9 mouse cellular contexts compared by ENCODE assay signal in the genomic region with DNA sequence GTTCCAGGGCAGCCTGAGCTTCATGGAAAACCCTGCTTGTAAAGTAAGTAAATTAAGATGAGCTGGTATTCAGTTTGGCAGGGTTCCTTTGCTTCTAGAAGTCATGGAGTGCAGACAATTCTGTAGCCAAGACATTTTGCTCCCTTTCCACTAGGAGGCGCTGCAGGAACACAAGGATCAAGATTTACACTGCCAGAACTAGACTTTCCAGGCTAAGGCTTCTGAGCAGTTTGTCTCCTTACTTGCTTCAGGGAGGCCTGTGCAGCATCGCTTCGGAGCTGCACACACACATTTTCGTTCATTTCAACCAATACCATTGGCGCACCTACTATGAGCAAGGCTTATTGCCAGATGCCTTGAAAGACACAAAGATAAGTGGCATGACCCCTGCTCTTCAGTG.
DNase-seq lines count a peak whose midpoint lies in the region; ATAC-seq lines count a peak whose summit lies in the region.
"Had no signal": no experiment of that assay in that cellular context is flagged by ENCODE, and none has a peak within 500 bp of the region (broad histone marks: within the 10 kb centered on the region; RNA-seq: fewer than 3 reads in every experiment).

No protein-coding gene starts in this region.

- no peaks in the 10 kb centered on the region for H3K9me3 ChIP-seq in hindbrain, embryonic 11.5 days (ENCODE audit: control insufficient read depth, low read length)
- H3K9me3 ChIP-seq in hindbrain, embryonic 16.5 days (ENCODE audit: control insufficient read depth, low read length), result no peaks in the 10 kb centered on the region
- H3K9me3 ChIP-seq in neural tube, embryonic 11.5 days (ENCODE audit: control insufficient read depth, low read length), result no peaks in the 10 kb centered on the region
- H3K9me3 ChIP-seq: lung, embryonic 15.5 days had no signal

- no peaks in the 10 kb centered on the region for H3K36me3 ChIP-seq in hindbrain, embryonic 11.5 days (ENCODE audit: control insufficient read depth, insufficient read depth, low read length)
- H3K36me3 ChIP-seq in hindbrain, embryonic 16.5 days (ENCODE audit: control insufficient read depth, insufficient read depth, low read length), result no peaks in the 10 kb centered on the region
- H3K36me3 ChIP-seq in neural tube, embryonic 11.5 days (ENCODE audit: control insufficient read depth, insufficient read depth, low read length), result no peaks in the 10 kb centered on the region
- H3K36me3 ChIP-seq: lung, embryonic 15.5 days had no signal

- no peaks in the 10 kb centered on the region for H3K27me3 ChIP-seq in hindbrain, embryonic 11.5 days (ENCODE audit: control insufficient read depth, insufficient read depth, low read length)
- H3K27me3 ChIP-seq in hindbrain, embryonic 16.5 days (replicated peaks; ENCODE audit: control insufficient read depth, insufficient read depth, low read length), result no peaks in the 10 kb centered on the region
- H3K27me3 ChIP-seq in neural tube, embryonic 11.5 days (ENCODE audit: control insufficient read depth, insufficient read depth, low read length), result no peaks in the 10 kb centered on the region
- H3K27me3 ChIP-seq: lung, embryonic 15.5 days had no signal

- H3K27ac ChIP-seq in hindbrain, embryonic 11.5 days (ENCODE audit: low read depth, low read length), result no peak overlapping the region
- no peak overlapping the region for H3K27ac ChIP-seq in hindbrain, embryonic 16.5 days (ENCODE audit: low read depth, low read length)
- no peak overlapping the region for H3K27ac ChIP-seq in neural tube, embryonic 11.5 days (ENCODE audit: low read depth, low read length)
- H3K27ac ChIP-seq: lung, embryonic 15.5 days had no signal

- peak; percentile 70 for DNase-seq in hindbrain, embryonic 11.5 days (ENCODE audit: low spot score)
- DNase-seq in adipocyte (ENCODE audit: low spot score), result peak; percentile 78
- DNase-seq in heart, postnatal 4 days, result peak; percentile 57
- DNase-seq in left cerebral cortex, postnatal 10 days (ENCODE audit: extremely low spot score in 1 of 2, low spot score in 2 of 2), result peak; percentile 11 to 44
- DNase-seq in neural tube, embryonic 11.5 days (ENCODE audit: low spot score), result peak; percentile 34
- DNase-seq in spleen, adult 18-20 months, result no peak

- intact Hi-C loops in left cerebral cortex, postnatal 10 days (cut with DNase I), result no loop called here

- 54% methylated on average over 5 of the region's 5 CpGs for WGBS in hindbrain, embryonic 11.5 days
- WGBS in hindbrain, embryonic 16.5 days, result 40% methylated on average over 5 of the region's 5 CpGs
- WGBS in neural tube, embryonic 11.5 days, result 53% methylated on average over 5 of the region's 5 CpGs

- no peak overlapping the region for H3K9ac ChIP-seq in hindbrain, embryonic 11.5 days (ENCODE audit: low read depth, low read length)
- no peak overlapping the region for H3K9ac ChIP-seq in hindbrain, embryonic 16.5 days (ENCODE audit: low read depth, low read length)
- H3K9ac ChIP-seq in neural tube, embryonic 11.5 days (ENCODE audit: low read length), result no peak overlapping the region
- H3K9ac ChIP-seq: lung, embryonic 15.5 days had no signal

- no peak overlapping the region for H3K4me3 ChIP-seq in hindbrain, embryonic 11.5 days (ENCODE audit: low read depth, low read length)
- H3K4me3 ChIP-seq in hindbrain, embryonic 16.5 days (ENCODE audit: low read length), result no peak overlapping the region
- H3K4me3 ChIP-seq in neural tube, embryonic 11.5 days (ENCODE audit: low read depth, low read length), result no peak overlapping the region
- H3K4me3 ChIP-seq: lung, embryonic 15.5 days had no signal

- ATAC-seq in hindbrain, embryonic 11.5 days (ENCODE audit: low FRiP score), result no peak
- ATAC-seq in hindbrain, embryonic 16.5 days, result no peak
- ATAC-seq in common myeloid progenitor, adult 5-6 weeks (replicated peaks; ENCODE audit: low read depth, poor library complexity, severe bottlenecking), result peak; percentile 79
- no peak for ATAC-seq in neural tube, embryonic 11.5 days (ENCODE audit: insufficient read depth, low FRiP score, low TSS enrichment)

- H3K4me1 ChIP-seq in hindbrain, embryonic 11.5 days (replicated peaks; ENCODE audit: control insufficient read depth, insufficient read depth, low read length), result no peaks in the 10 kb centered on the region
- H3K4me1 ChIP-seq in hindbrain, embryonic 16.5 days (ENCODE audit: control insufficient read depth, insufficient read depth, low read depth, low read length), result no peaks in the 10 kb centered on the region
- H3K4me1 ChIP-seq in neural tube, embryonic 11.5 days (ENCODE audit: control insufficient read depth, insufficient read depth, low read length), result no peaks in the 10 kb centered on the region
- H3K4me1 ChIP-seq: lung, embryonic 15.5 days had no signal

- H3K4me2 ChIP-seq in hindbrain, embryonic 11.5 days (replicated peaks; ENCODE audit: low read depth, low read length), result no peak overlapping the region
- no peak overlapping the region for H3K4me2 ChIP-seq in hindbrain, embryonic 16.5 days (ENCODE audit: low read length)
- H3K4me2 ChIP-seq in neural tube, embryonic 11.5 days (ENCODE audit: low read depth), result no peak overlapping the region
- H3K4me2 ChIP-seq: lung, embryonic 15.5 days had no signal

Comparison
In these comparisons a context has a peak if more than half of its experiments do, and no peak if none do; other contexts are left out.
1. DNase-seq: peak in hindbrain, embryonic 11.5 days (single experiment), adipocyte (single experiment), heart, postnatal 4 days (single experiment), left cerebral cortex, postnatal 10 days (2 of 2) and neural tube, embryonic 11.5 days (single experiment); none in spleen, adult 18-20 months (0 of 2).